Mouse (Mus musculus): ENCODE data around the gene Tex2. TPM values are rescaled to one million over a fixed set of nuclear protein-coding genes. Genes with fewer than 3 reads are reported as not detected.
"Not testable (repeated sequence)": the region's sequence is repeated elsewhere in the genome, so short reads cannot be mapped to it uniquely, and the experiment has no call there.

The Tex2 gene
- total RNA-seq, 2 experiments from 2014 or later, result 116 to 121 TPM

- no peak for DNase-seq (ENCODE audit: low spot score in 2 of 2)
These were observed 32.8 kb downstream of the Tex2 start for GRCm38 (mm10) chr11:106580468-106580867.

- no peak for DNase-seq (ENCODE audit: low spot score in 2 of 2)
These were observed 33.3 kb downstream of the Tex2 start for GRCm38 (mm10) chr11:106579957-106580356.

GRCm38 (mm10) chr11:106579146-106579545 is 34.1 kb downstream of the Tex2 start:
- DNase-seq (ENCODE audit: low spot score in 2 of 2), result no peak

GRCm38 (mm10) chr11:106577624-106578355 is 35.4 kb downstream of the Tex2 start:
- not testable (repeated sequence) for DNase-seq (ENCODE audit: low spot score in 2 of 2)

GRCm38 (mm10) chr11:106574456-106574855 is 38.8 kb downstream of the Tex2 start:
- DNase-seq (ENCODE audit: low spot score in 2 of 2), result no peak

- DNase-seq (ENCODE audit: low spot score in 2 of 2), result no peak
These were observed 39.6 kb downstream of the Tex2 start for GRCm38 (mm10) chr11:106573476-106574240.

GRCm38 (mm10) chr11:106572958-106573357 is 40.3 kb downstream of the Tex2 start:
- DNase-seq (ENCODE audit: low spot score in 2 of 2), result no peak

GRCm38 (mm10) chr11:106572020-106572782 is 41.0 kb downstream of the Tex2 start:
- peak in 1 of 2 experiments; percentile 41 for DNase-seq (ENCODE audit: low spot score in 2 of 2)

- no peak for DNase-seq (ENCODE audit: low spot score in 2 of 2)
These were observed 41.9 kb downstream of the Tex2 start for GRCm38 (mm10) chr11:106571026-106571983.

- no peak for DNase-seq (ENCODE audit: low spot score in 2 of 2)
These were observed 44.8 kb downstream of the Tex2 start for GRCm38 (mm10) chr11:106568329-106568960.

- DNase-seq (ENCODE audit: low spot score in 2 of 2), result no peak
These were observed 47.0 kb downstream of the Tex2 start for GRCm38 (mm10) chr11:106566040-106566785.

GRCm38 (mm10) chr11:106564261-106564660 is 49.0 kb downstream of the Tex2 start:
- DNase-seq (ENCODE audit: low spot score in 2 of 2), result peak; percentile 66 to 77

GRCm38 (mm10) chr11:106562707-106563106 is 50.5 kb downstream of the Tex2 start:
- DNase-seq (ENCODE audit: low spot score in 2 of 2), result no peak

GRCm38 (mm10) chr11:106559773-106560172 is 53.5 kb downstream of the Tex2 start:
- DNase-seq (ENCODE audit: low spot score in 2 of 2), result peak; percentile 27 to 28

- DNase-seq (ENCODE audit: low spot score in 2 of 2), result no peak
These were observed 55.2 kb downstream of the Tex2 start for GRCm38 (mm10) chr11:106558008-106558407.

- DNase-seq (ENCODE audit: low spot score in 2 of 2), result no peak
These were observed 55.8 kb downstream of the Tex2 start for GRCm38 (mm10) chr11:106557398-106557797.

- DNase-seq (ENCODE audit: low spot score in 2 of 2), result no peak
These were observed 56.5 kb downstream of the Tex2 start for GRCm38 (mm10) chr11:106556689-106557088.

- no peak for DNase-seq (ENCODE audit: low spot score in 2 of 2)
These were observed 57.2 kb downstream of the Tex2 start for GRCm38 (mm10) chr11:106555805-106556615.
